Mouse (Mus musculus) kidney, postnatal 0 days (tissue): Measurements from ENCODE around the gene Stoml2. TPM values are rescaled to one million over a fixed set of nuclear protein-coding genes. Genes with fewer than 3 reads are reported as not detected.

Experiments
- ATAC-seq: fragments of 200-750 bp; cut with Nextera tagmentation; replicated peaks from 2 replicates; pipeline ENCODE4 v1.8.0; 2017; ENCODE audit warnings: low read depth, moderate number of reproducible peaks, moderate TSS enrichment, moderate library complexity; ENCODE audit not compliant: low FRiP score
- DNase-seq: peaks from one replicate; pipeline ENCODE4 v3.0.0-alpha.2; 2016; ENCODE audit warnings: low spot score
- H3K27ac ChIP-seq: fragments of 300-500 bp; sonication (generic); 2 replicates; pipeline ENCODE4 v1.5.1; 2014; ENCODE audit warnings: mild to moderate bottlenecking
- H3K27me3 ChIP-seq: fragments of 300-500 bp; sonication (generic); 2 replicates; pipeline ENCODE4 v1.6.1; 2014; ENCODE audit warnings: low read length, mixed read lengths; ENCODE audit not compliant: insufficient read depth
- H3K36me3 ChIP-seq: fragments of 300-500 bp; sonication (generic); 2 replicates; pipeline ENCODE4 v1.6.1; 2014; ENCODE audit warnings: low read length, mixed read lengths; ENCODE audit not compliant: insufficient read depth
- H3K4me1 ChIP-seq: fragments of 300-500 bp; sonication (generic); replicated peaks from 2 replicates; pipeline ENCODE4 v1.6.1; 2014; ENCODE audit warnings: antibody characterized with exemption, low read length, mixed read lengths; ENCODE audit not compliant: insufficient read depth
- H3K4me2 ChIP-seq: fragments of 300-500 bp; sonication (generic); 2 replicates; pipeline ENCODE4 v1.6.1; 2014; ENCODE audit warnings: mild to moderate bottlenecking, low read length, moderate library complexity, mixed read lengths
- H3K4me3 ChIP-seq: fragments of 300-500 bp; sonication (generic); replicated peaks from 2 replicates; pipeline ENCODE4 v1.5.1; 2014; ENCODE audit warnings: low read depth, low read length
- H3K9ac ChIP-seq: fragments of 300-500 bp; sonication (generic); 2 replicates; pipeline ENCODE4 v1.6.1; 2014; ENCODE audit warnings: low read depth, low read length
- H3K9me3 ChIP-seq: fragments of 300-500 bp; sonication (generic); replicated peaks from 2 replicates; pipeline ENCODE4 v1.6.1; 2016; ENCODE audit warnings: low read length, inconsistent platforms, mixed read lengths
- CTCF ChIP-seq: IDR thresholded peaks from 2 replicates; pipeline ENCODE4 v1.5.1; 2016; ENCODE audit warnings: antibody characterized with exemption, low read depth, mild to moderate bottlenecking, moderate library complexity
- WGBS: fragments of 180-500 bp; shearing (Covaris S2); extraction: QIAGEN DNeasy Blood & Tissue Kit; methylation state at CpG from one replicate; pipeline ENCODE4 v1.1.7; 2014; 5-methylcytosine and 5-hydroxymethylcytosine counted together
- polyA plus RNA-seq: library from polyadenylated mRNA; unstranded; fragments of >200 nt; fragmentation: Nextera tagmentation; extraction: Ambion mirVana; gene quantifications from 2 replicates; pipeline ENCODE4 v1.2.1, GENCODE M21; 2015

Gene Stoml2
- polyA plus RNA-seq, 1 experiment from 2014 or later = 253 TPM

- H3K9ac ChIP-seq = peak within 1 kb of the TSS; percentile 55
- no peaks in the 10 kb centered on the region for H3K36me3 ChIP-seq
- H3K4me2 ChIP-seq = peak within 1 kb of the TSS; percentile 82
- WGBS = under 1% methylated on average over 33 of the region's 33 CpGs
- ATAC-seq = peak; percentile 96
- peak within 1 kb of the TSS; percentile 36 for H3K4me3 ChIP-seq
- peak; percentile 99 for DNase-seq
- no peaks in the 10 kb centered on the region for H3K9me3 ChIP-seq
- peak; percentile 33; the same call in 1 of the 2 replicates for TF ChIP-seq CTCF
- peaks cover 17% of the 10 kb centered on the region for H3K4me1 ChIP-seq
- H3K27me3 ChIP-seq = no peaks in the 10 kb centered on the region
- H3K27ac ChIP-seq = peak within 1 kb of the TSS; percentile 81
These were observed 14.3 kb upstream of the Stoml2 start, which contains the start of gene Fam214b for GRCm38 (mm10) chr4:43045659-43046302. Gene Fam214b (minus strand): TSS chr4:43046220.

- Histone ChIP-seq H3K36me3 (no peaks in the 10 kb centered on the region), H3K9ac (peak overlapping the region; percentile 55), H3K27ac (peak overlapping the region; percentile 81), H3K4me3 (peak overlapping the region; percentile 36), H3K9me3 (no peaks in the 10 kb centered on the region), H3K27me3 (no peaks in the 10 kb centered on the region), H3K4me1 (peaks cover 17% of the 10 kb centered on the region), H3K4me2 (peak overlapping the region; percentile 82)
- peak; percentile 10 for ATAC-seq
- DNase-seq = no peak
- WGBS = 5% methylated on average over 13 of the region's 13 CpGs
- TF ChIP-seq CTCF = no peak
These were observed 13.8 kb upstream of the Stoml2 start for GRCm38 (mm10) chr4:43045285-43045658.

GRCm38 (mm10) chr4:43044673-43045072 is 13.2 kb upstream of the Stoml2 start:
- 17% methylated on average over 4 of the region's 4 CpGs for WGBS
- Histone ChIP-seq H3K4me3 (peak overlapping the region; percentile 36; the same call in 1 of the 2 replicates), H3K4me2 (peak overlapping the region; percentile 82), H3K36me3 (no peaks in the 10 kb centered on the region), H3K9me3 (no peaks in the 10 kb centered on the region), H3K27ac (peak overlapping the region; percentile 81), H3K9ac (peak overlapping the region; percentile 55; the same call in 1 of the 2 replicates), H3K27me3 (no peaks in the 10 kb centered on the region), H3K4me1 (peaks cover 17% of the 10 kb centered on the region)
- DNase-seq (peak; percentile 46), ATAC-seq (no peak)
- no peak for TF ChIP-seq CTCF

- H3K27me3 ChIP-seq = no peaks in the 10 kb centered on the region
- peaks cover 24% of the 10 kb centered on the region for H3K4me1 ChIP-seq
- TF ChIP-seq CTCF = no peak
- no peaks in the 10 kb centered on the region for H3K36me3 ChIP-seq
- no peaks in the 10 kb centered on the region for H3K9me3 ChIP-seq
- DNase-seq = peak; percentile 84
- no peak overlapping the region for H3K4me3 ChIP-seq
- 20% methylated on average over 7 of the region's 7 CpGs for WGBS
- 0 out of 2 replicates have a peak overlapping the region, but pooled peaks have one; percentile 55 for H3K9ac ChIP-seq
- no peak for ATAC-seq
- H3K27ac ChIP-seq = peak overlapping the region; percentile 81
- peak overlapping the region; percentile 82 for H3K4me2 ChIP-seq
These were observed 12.3 kb upstream of the Stoml2 start for GRCm38 (mm10) chr4:43043644-43044357.

GRCm38 (mm10) chr4:43040881-43041547 is 9.5 kb upstream of the Stoml2 start:
- H3K36me3 ChIP-seq = peaks cover 5% of the 10 kb centered on the region
- ATAC-seq = no peak
- H3K9ac ChIP-seq = no peak overlapping the region
- no peaks in the 10 kb centered on the region for H3K27me3 ChIP-seq
- no peak overlapping the region for H3K4me3 ChIP-seq
- 67% methylated on average over 9 of the region's 9 CpGs for WGBS
- no peak overlapping the region for H3K4me2 ChIP-seq
- no peak for DNase-seq
- TF ChIP-seq CTCF = no peak
- 0 out of 2 replicates have a peak overlapping the region, but pooled peaks have one; percentile 31 for H3K27ac ChIP-seq
- H3K9me3 ChIP-seq = no peaks in the 10 kb centered on the region
- H3K4me1 ChIP-seq = peaks cover 27% of the 10 kb centered on the region

GRCm38 (mm10) chr4:43040114-43040572 is 8.6 kb upstream of the Stoml2 start:
- Histone ChIP-seq H3K27ac (peak overlapping the region; percentile 63), H3K4me3 (peak overlapping the region; percentile 52), H3K36me3 (peaks cover 6% of the 10 kb centered on the region), H3K9ac (peak overlapping the region; percentile 67), H3K27me3 (no peaks in the 10 kb centered on the region), H3K4me1 (peaks cover 24% of the 10 kb centered on the region), H3K4me2 (peak overlapping the region; percentile 70), H3K9me3 (no peaks in the 10 kb centered on the region)
- 0% methylated on average over 25 of the region's 25 CpGs for WGBS
- peak; percentile 37; the same call in 1 of the 2 replicates for TF ChIP-seq CTCF
- DNase-seq (peak; percentile 100), ATAC-seq (peak; percentile 97)
